Mouse (Mus musculus): ENCODE measurements around the gene Klhdc9. TPM values are rescaled to one million over a fixed set of nuclear protein-coding genes. Genes with fewer than 3 reads are reported as not detected.

Klhdc9 gene
- polyA plus RNA-seq, 1 experiment from 2014 or later = 3.0 TPM

- no peak overlapping the region for H3K9ac ChIP-seq (ENCODE audit: low read depth, low read length)
- H3K4me2 ChIP-seq (ENCODE audit: low read depth, low read length) = no peak overlapping the region
- no peaks in the 10 kb centered on the region for H3K4me1 ChIP-seq (ENCODE audit: control insufficient read depth, insufficient read depth, low read length)
- no peaks in the 10 kb centered on the region for H3K27me3 ChIP-seq (replicated peaks; ENCODE audit: control insufficient read depth, insufficient read depth, low read length)
- H3K27ac ChIP-seq (replicated peaks; ENCODE audit: low read depth, low read length) = no peak overlapping the region
- DNase-seq (ENCODE audit: low spot score) (no peak), ATAC-seq (ENCODE audit: low read depth) (no peak)
- H3K9me3 ChIP-seq (ENCODE audit: control insufficient read depth, low read length) = no peaks in the 10 kb centered on the region
- no peaks in the 10 kb centered on the region for H3K36me3 ChIP-seq (ENCODE audit: control insufficient read depth, insufficient read depth, low read length)
- H3K4me3 ChIP-seq (ENCODE audit: low read depth, low read length) = no peak overlapping the region
- 61% methylated on average over 7 of the region's 7 CpGs for WGBS
Observed at GRCm38 (mm10) chr1:171365934-171366333, 5.3 kb upstream of the Klhdc9 start.

GRCm38 (mm10) chr1:171361106-171362103 lies 807 bp upstream of the Klhdc9 start:
- Histone ChIP-seq H3K4me3 (ENCODE audit: low read depth, low read length) (peak overlapping the region; percentile 46), H3K27me3 (replicated peaks; ENCODE audit: control insufficient read depth, insufficient read depth, low read length) (no peaks in the 10 kb centered on the region), H3K4me2 (ENCODE audit: low read depth, low read length) (peak overlapping the region; percentile 64), H3K9ac (ENCODE audit: low read depth, low read length) (peak overlapping the region; percentile 61), H3K4me1 (ENCODE audit: control insufficient read depth, insufficient read depth, low read length) (0 out of 2 replicates have a peak, but pooled peaks cover 3% of the 10 kb centered on the region), H3K36me3 (ENCODE audit: control insufficient read depth, insufficient read depth, low read length) (peaks cover 11% of the 10 kb centered on the region), H3K9me3 (ENCODE audit: control insufficient read depth, low read length) (0 out of 2 replicates have a peak, but pooled peaks cover 3% of the 10 kb centered on the region), H3K27ac (replicated peaks; ENCODE audit: low read depth, low read length) (no peak overlapping the region; the same call in 1 of the 2 replicates)
- ATAC-seq (ENCODE audit: low read depth) (peak; percentile 73), DNase-seq (ENCODE audit: low spot score) (peak; percentile 86)
- WGBS = 22% methylated on average over 16 of the region's 16 CpGs

- WGBS = 10% methylated on average over 7 of the region's 26 CpGs
- peak overlapping the region; percentile 46 for H3K4me3 ChIP-seq (ENCODE audit: low read depth, low read length)
- H3K9me3 ChIP-seq (ENCODE audit: control insufficient read depth, low read length) = 0 out of 2 replicates have a peak, but pooled peaks cover 3% of the 10 kb centered on the region
- H3K27ac ChIP-seq (replicated peaks; ENCODE audit: low read depth, low read length) = no peak overlapping the region
- H3K36me3 ChIP-seq (ENCODE audit: control insufficient read depth, insufficient read depth, low read length) = peaks cover 12% of the 10 kb centered on the region
- ATAC-seq (ENCODE audit: low read depth) = peak; percentile 23
- no peak for DNase-seq (ENCODE audit: low spot score)
- H3K4me1 ChIP-seq (ENCODE audit: control insufficient read depth, insufficient read depth, low read length) = 0 out of 2 replicates have a peak, but pooled peaks cover 3% of the 10 kb centered on the region
- H3K27me3 ChIP-seq (replicated peaks; ENCODE audit: control insufficient read depth, insufficient read depth, low read length) = no peaks in the 10 kb centered on the region
- H3K4me2 ChIP-seq (ENCODE audit: low read depth, low read length) = peak overlapping the region; percentile 64
- peak overlapping the region; percentile 61 for H3K9ac ChIP-seq (ENCODE audit: low read depth, low read length)
Observed at GRCm38 (mm10) chr1:171360253-171360652, 345 bp downstream of the Klhdc9 start.

- Histone ChIP-seq H3K4me3 (ENCODE audit: low read depth, low read length) (no peak overlapping the region), H3K27me3 (replicated peaks; ENCODE audit: control insufficient read depth, insufficient read depth, low read length) (no peaks in the 10 kb centered on the region), H3K27ac (replicated peaks; ENCODE audit: low read depth, low read length) (no peak overlapping the region), H3K9ac (ENCODE audit: low read depth, low read length) (no peak overlapping the region), H3K9me3 (ENCODE audit: control insufficient read depth, low read length) (0 out of 2 replicates have a peak, but pooled peaks cover 3% of the 10 kb centered on the region), H3K36me3 (ENCODE audit: control insufficient read depth, insufficient read depth, low read length) (peaks cover 12% of the 10 kb centered on the region), H3K4me2 (ENCODE audit: low read depth, low read length) (no peak overlapping the region), H3K4me1 (ENCODE audit: control insufficient read depth, insufficient read depth, low read length) (0 out of 2 replicates have a peak, but pooled peaks cover 3% of the 10 kb centered on the region)
- 75% methylated on average over 4 of the region's 4 CpGs for WGBS
- ATAC-seq (ENCODE audit: low read depth) (no peak), DNase-seq (ENCODE audit: low spot score) (peak; percentile 65)
Observed at GRCm38 (mm10) chr1:171358421-171358820, 2.2 kb downstream of the Klhdc9 start.

- Histone ChIP-seq H3K27ac (replicated peaks; ENCODE audit: low read depth, low read length) (no peak overlapping the region), H3K4me2 (ENCODE audit: low read depth, low read length) (no peak overlapping the region), H3K36me3 (ENCODE audit: control insufficient read depth, insufficient read depth, low read length) (peaks cover 12% of the 10 kb centered on the region), H3K4me3 (ENCODE audit: low read depth, low read length) (no peak overlapping the region), H3K9me3 (ENCODE audit: control insufficient read depth, low read length) (0 out of 2 replicates have a peak, but pooled peaks cover 3% of the 10 kb centered on the region), H3K27me3 (replicated peaks; ENCODE audit: control insufficient read depth, insufficient read depth, low read length) (no peaks in the 10 kb centered on the region), H3K9ac (ENCODE audit: low read depth, low read length) (no peak overlapping the region), H3K4me1 (ENCODE audit: control insufficient read depth, insufficient read depth, low read length) (0 out of 2 replicates have a peak, but pooled peaks cover 3% of the 10 kb centered on the region)
- 84% methylated on average over 2 of the region's 2 CpGs for WGBS
- ATAC-seq (ENCODE audit: low read depth) = no peak
- DNase-seq (ENCODE audit: low spot score) = no peak
Observed at GRCm38 (mm10) chr1:171356814-171357213, 3.8 kb downstream of the Klhdc9 start.

GRCm38 (mm10) chr1:171355812-171356340 lies 4.7 kb downstream of the Klhdc9 start:
- Histone ChIP-seq H3K27me3 (replicated peaks; ENCODE audit: control insufficient read depth, insufficient read depth, low read length) (no peaks in the 10 kb centered on the region), H3K4me3 (ENCODE audit: low read depth, low read length) (no peak overlapping the region), H3K27ac (replicated peaks; ENCODE audit: low read depth, low read length) (no peak overlapping the region), H3K4me2 (ENCODE audit: low read depth, low read length) (no peak overlapping the region), H3K9me3 (ENCODE audit: control insufficient read depth, low read length) (0 out of 2 replicates have a peak, but pooled peaks cover 3% of the 10 kb centered on the region), H3K4me1 (ENCODE audit: control insufficient read depth, insufficient read depth, low read length) (0 out of 2 replicates have a peak, but pooled peaks cover 3% of the 10 kb centered on the region), H3K36me3 (ENCODE audit: control insufficient read depth, insufficient read depth, low read length) (peaks cover 12% of the 10 kb centered on the region), H3K9ac (ENCODE audit: low read depth, low read length) (no peak overlapping the region)
- DNase-seq (ENCODE audit: low spot score) (no peak), ATAC-seq (ENCODE audit: low read depth) (no peak)
- WGBS = 90% methylated on average over 5 of the region's 5 CpGs

- Histone ChIP-seq H3K27ac (replicated peaks; ENCODE audit: low read depth, low read length) (no peak overlapping the region), H3K9ac (ENCODE audit: low read depth, low read length) (no peak overlapping the region), H3K9me3 (ENCODE audit: control insufficient read depth, low read length) (no peaks in the 10 kb centered on the region), H3K4me2 (ENCODE audit: low read depth, low read length) (no peak overlapping the region), H3K27me3 (replicated peaks; ENCODE audit: control insufficient read depth, insufficient read depth, low read length) (no peaks in the 10 kb centered on the region), H3K4me3 (ENCODE audit: low read depth, low read length) (no peak overlapping the region), H3K4me1 (ENCODE audit: control insufficient read depth, insufficient read depth, low read length) (0 out of 2 replicates have a peak, but pooled peaks cover 4% of the 10 kb centered on the region), H3K36me3 (ENCODE audit: control insufficient read depth, insufficient read depth, low read length) (no peaks in the 10 kb centered on the region)
- WGBS = 95% methylated on average over 2 of the region's 2 CpGs
- no peak for ATAC-seq (ENCODE audit: low read depth)
- no peak for DNase-seq (ENCODE audit: low spot score)
Observed at GRCm38 (mm10) chr1:171349210-171349609, 11.4 kb downstream of the Klhdc9 start.

- H3K9ac ChIP-seq (ENCODE audit: low read depth, low read length) = no peak overlapping the region
Observed at GRCm38 (mm10) chr1:171348665-171349064, 11.9 kb downstream of the Klhdc9 start.

More at GRCm38 (mm10) chr1:171348665-171349064, 11.9 kb downstream of the Klhdc9 start:
- no peak for DNase-seq (ENCODE audit: low spot score)
- H3K9me3 ChIP-seq (ENCODE audit: control insufficient read depth, low read length) = no peaks in the 10 kb centered on the region
- H3K27ac ChIP-seq (replicated peaks; ENCODE audit: low read depth, low read length) = no peak overlapping the region
- H3K4me3 ChIP-seq (ENCODE audit: low read depth, low read length) = no peak overlapping the region
- no peaks in the 10 kb centered on the region for H3K36me3 ChIP-seq (ENCODE audit: control insufficient read depth, insufficient read depth, low read length)
- no peak for ATAC-seq (ENCODE audit: low read depth)
- no peaks in the 10 kb centered on the region for H3K27me3 ChIP-seq (replicated peaks; ENCODE audit: control insufficient read depth, insufficient read depth, low read length)
- H3K4me1 ChIP-seq (ENCODE audit: control insufficient read depth, insufficient read depth, low read length) = 0 out of 2 replicates have a peak, but pooled peaks cover 4% of the 10 kb centered on the region
- WGBS = 90% methylated on average over 3 of the region's 3 CpGs
- H3K4me2 ChIP-seq (ENCODE audit: low read depth, low read length) = no peak overlapping the region
